Mouse (Mus musculus): ENCODE results near the gene St3gal4. TPM values are rescaled to one million over a fixed set of nuclear protein-coding genes. Genes with fewer than 3 reads are reported as not detected.
A peak's percentile ranks its signal among the peaks of the same experiment; 100 is the strongest.

Gene St3gal4
- total and polyA plus RNA-seq, 2 experiments from 2014 or later: 18.2 to 22.6 TPM

DNA sequence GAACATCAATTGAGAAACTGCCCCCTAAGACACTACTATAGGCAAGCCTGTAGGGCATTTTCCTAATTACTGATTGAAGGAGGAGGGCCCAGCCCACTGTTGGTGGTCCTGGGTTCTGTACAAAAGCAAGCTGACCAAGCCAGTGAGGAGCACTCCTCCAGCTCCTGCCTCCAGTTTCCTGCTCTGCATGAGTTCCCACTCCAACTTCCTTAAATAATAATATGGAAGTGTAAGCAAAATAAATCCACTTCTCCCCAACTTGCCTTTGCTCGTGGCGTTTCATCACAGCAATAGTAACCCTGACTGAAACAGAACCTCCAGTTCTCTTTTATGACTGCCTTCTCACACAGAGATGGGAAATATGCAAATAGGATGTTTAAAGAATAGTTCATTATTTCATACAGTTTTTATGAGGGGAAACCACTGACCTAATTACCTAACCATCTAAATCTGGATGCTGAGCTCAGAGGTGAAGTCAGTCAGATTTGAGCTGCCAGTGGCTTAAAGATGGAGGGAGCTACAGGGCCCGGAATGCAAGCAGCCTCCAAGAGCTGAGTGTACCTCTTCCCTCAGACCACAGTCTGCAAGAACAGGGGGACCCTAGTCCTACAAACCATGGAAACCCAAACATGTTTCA lies 69.1 kb downstream of the St3gal4 start:
- H3K4me2 ChIP-seq (ENCODE audit: low read depth): no peak overlapping the region
- DNase-seq (no peak), ATAC-seq (no peak)
- no peak overlapping the region for H3K4me3 ChIP-seq (ENCODE audit: low read depth, low read length)
- no peaks in the 10 kb centered on the region for H3K9me3 ChIP-seq (ENCODE audit: low read length)
- no peaks in the 10 kb centered on the region for H3K4me1 ChIP-seq (ENCODE audit: insufficient read depth)
- TF ChIP-seq CTCF (IDR thresholded peaks at IDR 0.05; ENCODE audit: low read depth): no peak
- no peak overlapping the region for H3K27ac ChIP-seq (ENCODE audit: low read depth, low read length)
- no peak overlapping the region for H3K9ac ChIP-seq
- peaks cover 7% of the 10 kb centered on the region; the same call in 1 of the 2 replicates for H3K36me3 ChIP-seq (ENCODE audit: insufficient read depth)
- H3K27me3 ChIP-seq (ENCODE audit: insufficient read depth, low read length): no peaks in the 10 kb centered on the region
- WGBS: 66% methylated on average over 3 of the region's 3 CpGs

DNA sequence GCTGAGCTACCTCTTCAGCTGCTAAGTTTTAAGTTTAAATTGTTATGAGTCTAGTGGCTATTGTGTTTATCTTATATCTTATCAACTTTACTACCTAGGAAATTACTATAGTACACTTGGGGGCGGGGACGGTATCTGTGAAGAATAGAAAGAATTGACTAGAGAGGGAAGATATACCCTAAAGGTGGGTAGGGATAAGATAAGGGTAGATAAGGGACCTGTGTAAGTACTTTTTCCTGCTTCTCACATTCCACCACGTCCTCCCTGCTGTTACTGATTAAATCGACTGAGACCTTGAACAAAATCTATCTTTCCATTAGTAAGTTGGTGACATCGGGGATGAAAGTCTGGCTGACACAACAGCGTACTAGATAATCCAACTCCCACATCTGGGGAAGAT lies 70.6 kb downstream of the St3gal4 start:
- H3K27me3 ChIP-seq (ENCODE audit: insufficient read depth, low read length): no peaks in the 10 kb centered on the region
- H3K36me3 ChIP-seq (ENCODE audit: insufficient read depth): peaks cover 7% of the 10 kb centered on the region; the same call in 1 of the 2 replicates
- ATAC-seq (no peak), DNase-seq (no peak)
- no peak overlapping the region for H3K27ac ChIP-seq (ENCODE audit: low read depth, low read length)
- H3K4me2 ChIP-seq (ENCODE audit: low read depth): no peak overlapping the region
- H3K4me3 ChIP-seq (ENCODE audit: low read depth, low read length): no peak overlapping the region
- no peak for TF ChIP-seq CTCF (IDR thresholded peaks at IDR 0.05; ENCODE audit: low read depth)
- H3K4me1 ChIP-seq (ENCODE audit: insufficient read depth): no peaks in the 10 kb centered on the region
- WGBS: 93% methylated on average over 6 of the region's 6 CpGs
- H3K9ac ChIP-seq: no peak overlapping the region
- H3K9me3 ChIP-seq (ENCODE audit: low read length): no peaks in the 10 kb centered on the region

GRCm38 (mm10) chr9:35045756-35046155 lies 73.3 kb downstream of the St3gal4 start:
- Histone ChIP-seq H3K4me2 (ENCODE audit: low read depth) (no peak overlapping the region), H3K9ac (no peak overlapping the region), H3K4me3 (ENCODE audit: low read depth, low read length) (no peak overlapping the region), H3K4me1 (ENCODE audit: insufficient read depth) (no peaks in the 10 kb centered on the region), H3K9me3 (ENCODE audit: low read length) (no peaks in the 10 kb centered on the region), H3K27me3 (ENCODE audit: insufficient read depth, low read length) (no peaks in the 10 kb centered on the region), H3K27ac (ENCODE audit: low read depth, low read length) (no peak overlapping the region), H3K36me3 (ENCODE audit: insufficient read depth) (no peaks in the 10 kb centered on the region)
- WGBS: 51% methylated on average over 2 of the region's 2 CpGs
- ATAC-seq (peak; percentile 10; the same call in 1 of the 2 replicates), DNase-seq (no peak)
- TF ChIP-seq CTCF (IDR thresholded peaks at IDR 0.05; ENCODE audit: low read depth): no peak

- H3K27me3 ChIP-seq (ENCODE audit: insufficient read depth, low read length): no peaks in the 10 kb centered on the region
- no peak overlapping the region for H3K4me3 ChIP-seq (ENCODE audit: low read depth, low read length)
- H3K9ac ChIP-seq: no peak overlapping the region
- H3K36me3 ChIP-seq (ENCODE audit: insufficient read depth): no peaks in the 10 kb centered on the region
- DNase-seq (no peak), ATAC-seq (no peak)
- H3K27ac ChIP-seq (ENCODE audit: low read depth, low read length): no peak overlapping the region
- no peaks in the 10 kb centered on the region for H3K9me3 ChIP-seq (ENCODE audit: low read length)
- no peak overlapping the region for H3K4me2 ChIP-seq (ENCODE audit: low read depth)
- 44% methylated on average over 11 of the region's 11 CpGs for WGBS
- no peaks in the 10 kb centered on the region for H3K4me1 ChIP-seq (ENCODE audit: insufficient read depth)
- no peak for TF ChIP-seq CTCF (IDR thresholded peaks at IDR 0.05; ENCODE audit: low read depth)
Observed at GRCm38 (mm10) chr9:35045031-35045531, 74.0 kb downstream of the St3gal4 start.

DNA sequence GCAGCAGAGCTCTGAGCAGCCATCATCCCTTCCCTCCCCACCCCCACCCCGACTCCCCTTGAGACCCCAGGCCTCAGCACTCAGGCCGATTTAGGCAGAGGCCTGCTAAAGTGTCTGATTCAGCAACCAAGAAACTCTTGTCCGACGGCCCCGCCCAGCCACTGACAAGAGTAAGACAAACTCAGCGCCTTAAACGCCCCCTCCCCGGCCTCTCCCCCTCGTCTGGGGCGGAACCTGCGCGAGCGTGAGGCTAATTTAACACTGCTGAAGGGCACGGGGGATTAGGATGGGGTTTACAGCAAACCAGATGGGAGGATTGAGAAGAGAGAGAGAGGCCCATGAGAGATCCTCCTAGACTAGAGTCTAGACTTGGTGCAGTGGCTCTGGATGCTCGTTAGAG lies 74.6 kb downstream of the St3gal4 start:
- no peaks in the 10 kb centered on the region for H3K9me3 ChIP-seq (ENCODE audit: low read length)
- DNase-seq (no peak), ATAC-seq (no peak)
- H3K27ac ChIP-seq (ENCODE audit: low read depth, low read length): no peak overlapping the region
- H3K27me3 ChIP-seq (ENCODE audit: insufficient read depth, low read length): no peaks in the 10 kb centered on the region
- WGBS: 16% methylated on average over 15 of the region's 15 CpGs
- no peaks in the 10 kb centered on the region for H3K4me1 ChIP-seq (ENCODE audit: insufficient read depth)
- no peak overlapping the region for H3K9ac ChIP-seq
- no peaks in the 10 kb centered on the region for H3K36me3 ChIP-seq (ENCODE audit: insufficient read depth)
- TF ChIP-seq CTCF (IDR thresholded peaks at IDR 0.05; ENCODE audit: low read depth): no peak
- no peak overlapping the region for H3K4me2 ChIP-seq (ENCODE audit: low read depth)
- H3K4me3 ChIP-seq (ENCODE audit: low read depth, low read length): no peak overlapping the region

DNA sequence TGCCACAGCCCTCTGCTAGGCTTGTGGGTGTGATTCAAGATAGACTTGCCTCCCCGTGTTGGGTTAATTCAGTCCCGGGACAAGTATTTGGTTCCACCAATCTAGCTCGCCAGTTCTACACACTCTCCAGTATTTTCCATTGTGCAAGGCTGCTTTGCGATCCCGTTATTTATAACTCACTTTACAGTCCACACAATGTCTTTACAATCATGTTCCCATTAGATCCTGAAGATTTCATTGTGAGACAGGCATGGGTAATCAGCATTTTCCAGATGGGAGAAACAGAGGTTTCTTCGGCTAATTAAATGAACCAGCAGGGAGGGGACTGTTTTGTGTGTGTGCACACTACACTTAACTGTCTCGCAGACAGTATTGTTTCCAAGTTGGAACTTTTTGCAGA lies 75.4 kb downstream of the St3gal4 start:
- no peaks in the 10 kb centered on the region for H3K27me3 ChIP-seq (ENCODE audit: insufficient read depth, low read length)
- H3K36me3 ChIP-seq (ENCODE audit: insufficient read depth): no peaks in the 10 kb centered on the region
- H3K4me3 ChIP-seq (ENCODE audit: low read depth, low read length): no peak overlapping the region
- 24% methylated on average over 7 of the region's 7 CpGs for WGBS
- H3K4me1 ChIP-seq (ENCODE audit: insufficient read depth): no peaks in the 10 kb centered on the region
- ATAC-seq: peak; percentile 36; the same call in 1 of the 2 replicates
- H3K9me3 ChIP-seq (ENCODE audit: low read length): no peaks in the 10 kb centered on the region
- H3K4me2 ChIP-seq (ENCODE audit: low read depth): no peak overlapping the region
- no peak overlapping the region for H3K27ac ChIP-seq (ENCODE audit: low read depth, low read length)
- no peak overlapping the region for H3K9ac ChIP-seq
- DNase-seq: no peak
- no peak for TF ChIP-seq CTCF (IDR thresholded peaks at IDR 0.05; ENCODE audit: low read depth)

DNA sequence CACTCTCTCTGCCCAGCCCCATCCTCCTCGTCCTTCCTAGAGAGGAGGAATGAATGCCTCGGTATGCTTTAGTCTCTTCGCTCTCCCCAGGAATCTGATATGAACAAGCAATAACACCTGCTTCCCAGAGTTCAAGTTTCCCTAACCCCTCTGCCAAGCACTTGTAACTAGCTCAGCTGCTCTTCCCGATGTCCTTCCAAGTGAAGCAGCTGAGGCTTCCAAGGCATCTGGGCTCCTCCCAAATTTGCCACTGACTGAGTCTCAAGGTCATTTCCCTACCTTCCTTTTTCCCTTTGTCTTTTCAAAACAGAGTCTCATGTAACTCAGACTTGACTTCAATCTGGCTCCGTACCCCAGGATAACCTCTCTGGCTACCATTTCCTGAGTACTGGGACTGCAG lies 77.6 kb downstream of the St3gal4 start:
- no peak for ATAC-seq
- Histone ChIP-seq H3K36me3 (ENCODE audit: insufficient read depth) (no peaks in the 10 kb centered on the region), H3K9ac (no peak overlapping the region), H3K9me3 (ENCODE audit: low read length) (no peaks in the 10 kb centered on the region), H3K4me1 (ENCODE audit: insufficient read depth) (no peaks in the 10 kb centered on the region), H3K27ac (ENCODE audit: low read depth, low read length) (no peak overlapping the region), H3K27me3 (ENCODE audit: insufficient read depth, low read length) (no peaks in the 10 kb centered on the region), H3K4me3 (ENCODE audit: low read depth, low read length) (no peak overlapping the region), H3K4me2 (ENCODE audit: low read depth) (no peak overlapping the region)
- no peak for TF ChIP-seq CTCF (IDR thresholded peaks at IDR 0.05; ENCODE audit: low read depth)
- no peak for DNase-seq
- 75% methylated on average over 5 of the region's 5 CpGs for WGBS

Measured in forebrain, postnatal 0 days (tissue).